Mouse (Mus musculus) MEL (cell line): Measurements from ENCODE around the gene Ttc29.

ENCODE experiments used
- CTCF ChIP-seq, 3 experiments: IDR thresholded peaks in 2 of 3; conservative IDR thresholded peaks in 1 of 3; 2 replicates each; pipeline ENCODE4 v1.5.1; 2011 to 2012; ENCODE audit warnings: low read length in 3 of 3, low read depth in 2 of 3, mild to moderate bottlenecking in 2 of 3, improper control_type of control experiment in 1 of 3, inconsistent platforms in 1 of 3, mixed read lengths in 1 of 3, moderate library complexity in 1 of 3; ENCODE audit not compliant: control insufficient read depth in 1 of 3, insufficient read depth in 1 of 3, poor library complexity in 1 of 3, severe bottlenecking in 1 of 3
- HCFC1 ChIP-seq: IDR thresholded peaks from 2 replicates; pipeline ENCODE4 v1.6.1; 2012; ENCODE audit warnings: low read depth, mild to moderate bottlenecking, inconsistent platforms, low read length, improper control_type of control experiment, moderate library complexity
- JUND ChIP-seq: IDR thresholded peaks from 2 replicates; pipeline ENCODE4 v1.6.1; 2011; ENCODE audit warnings: low read depth, mild to moderate bottlenecking, improper control_type of control experiment, low read length
- MAX ChIP-seq: IDR thresholded peaks from 2 replicates; pipeline ENCODE4 v1.6.1; 2011; ENCODE audit warnings: low read length, improper control_type of control experiment
- MEF2A ChIP-seq: IDR thresholded peaks from 2 replicates; pipeline ENCODE4 v1.6.1; 2014; ENCODE audit warnings: low read depth, mild to moderate bottlenecking, inconsistent platforms, low read length, improper control_type of control experiment; ENCODE audit not compliant: poor library complexity, insufficient replicate concordance, severe bottlenecking; ENCODE audit errors: extremely low read depth
- MYC ChIP-seq: IDR thresholded peaks from 2 replicates; pipeline ENCODE4 v1.6.1; 2011; ENCODE audit warnings: low read depth, mild to moderate bottlenecking, low read length, improper control_type of control experiment, moderate library complexity
- POLR2A ChIP-seq, 2 experiments: IDR thresholded peaks; 2 replicates each; pipeline ENCODE4 v1.6.1; 2011 to 2012; ENCODE audit warnings: low read length in 2 of 2, mild to moderate bottlenecking in 2 of 2, control low read depth in 1 of 2, improper control_type of control experiment in 1 of 2, low read depth in 1 of 2, moderate library complexity in 1 of 2; ENCODE audit not compliant: control insufficient read depth in 1 of 2, insufficient read depth in 1 of 2, poor library complexity in 1 of 2
- RAD21 ChIP-seq: IDR thresholded peaks from 2 replicates; pipeline ENCODE4 v1.6.1; 2011; ENCODE audit warnings: mild to moderate bottlenecking, low read depth, low read length, improper control_type of control experiment
- SMC3 ChIP-seq: IDR thresholded peaks from 2 replicates; pipeline ENCODE4 v1.6.1; 2011; ENCODE audit warnings: low read depth, low read length, improper control_type of control experiment
- ZC3H11A ChIP-seq: IDR thresholded peaks from 2 replicates; pipeline ENCODE4 v1.6.1; 2012; ENCODE audit warnings: low read depth, mild to moderate bottlenecking, inconsistent platforms, low read length, improper control_type of control experiment

GRCm38 (mm10) chr8:78266231-78266630, 53.1 kb downstream of the Ttc29 start:
- TF ChIP-seq MEF2A (no peak), HCFC1 (no peak), POLR2A (IDR thresholded peaks at IDR 0.05; ENCODE audit: control insufficient read depth in 1 of 2, insufficient read depth in 1 of 2, low read depth in 1 of 2, low read length in 2 of 2, poor library complexity in 1 of 2) (no peak), MYC (no peak), CTCF (IDR thresholded peaks at IDR 0.05 in 2 of 3, conservative IDR thresholded peaks at IDR 0.05 in 1 of 3; ENCODE audit: control insufficient read depth in 1 of 3, insufficient read depth in 1 of 3, low read depth in 2 of 3, low read length in 3 of 3, poor library complexity in 1 of 3, severe bottlenecking in 1 of 3) (no peak), RAD21 (no peak), ZC3H11A (no peak), JUND (no peak), MAX (no peak), SMC3 (no peak)
